In genomic region chr11:82763261-82763660, GRCm38 (mm10) we compare ENCODE assay signal across 8 mouse cellular contexts. TPM values are rescaled to one million over a fixed set of nuclear protein-coding genes. Genes with fewer than 3 reads are reported as not detected.
A peak's percentile ranks its signal among the peaks of the same experiment; 100 is the strongest.
DNase-seq lines count a peak whose midpoint lies in the region; ATAC-seq lines count a peak whose summit lies in the region.

No protein-coding gene starts in this region.

- peaks cover 14% of the 10 kb centered on the region for H3K4me1 ChIP-seq in lung, embryonic 16.5 days (replicated peaks; ENCODE audit: control insufficient read depth, insufficient read depth, low read length)
- H3K4me1 ChIP-seq in embryonic facial prominence, embryonic 12.5 days, result peaks cover 22% of the 10 kb centered on the region
- peaks cover 7% of the 10 kb centered on the region for H3K4me1 ChIP-seq in intestine, embryonic 15.5 days (replicated peaks)
- H3K4me1 ChIP-seq in neural tube, embryonic 14.5 days (ENCODE audit: control insufficient read depth, insufficient read depth, low read length), result peaks cover 11% of the 10 kb centered on the region

- no peak for ATAC-seq in lung, embryonic 16.5 days (ENCODE audit: low read depth)
- no peak for ATAC-seq in embryonic facial prominence, embryonic 12.5 days (ENCODE audit: insufficient number of reproducible peaks, insufficient read depth, low FRiP score, low TSS enrichment)
- no peak for ATAC-seq in intestine, embryonic 15.5 days
- ATAC-seq in neural tube, embryonic 14.5 days (ENCODE audit: low read depth), result no peak
- no peak for ATAC-seq in activated CD4-positive, CD25-positive, alpha-beta regulatory T cell, adult 4 months

- H3K36me3 ChIP-seq in lung, embryonic 16.5 days (ENCODE audit: control insufficient read depth, insufficient read depth, low read length), result peaks cover under 1% of the 10 kb centered on the region; the same call in 1 of the 2 replicates
- H3K36me3 ChIP-seq in embryonic facial prominence, embryonic 12.5 days, result 0 out of 2 replicates have a peak, but pooled peaks cover 2% of the 10 kb centered on the region
- H3K36me3 ChIP-seq in intestine, embryonic 15.5 days, result no peaks in the 10 kb centered on the region
- H3K36me3 ChIP-seq in neural tube, embryonic 14.5 days (ENCODE audit: control insufficient read depth, insufficient read depth, low read length), result no peaks in the 10 kb centered on the region

- H3K27ac ChIP-seq in lung, embryonic 16.5 days (ENCODE audit: low read length), result peak overlapping the region; percentile 93
- H3K27ac ChIP-seq in embryonic facial prominence, embryonic 12.5 days, result peak overlapping the region; percentile 94
- H3K27ac ChIP-seq in intestine, embryonic 15.5 days, result peak overlapping the region; percentile 96; the same call in 1 of the 2 replicates
- H3K27ac ChIP-seq in neural tube, embryonic 14.5 days (ENCODE audit: low read depth, low read length), result peak overlapping the region; percentile 87

- DNase-seq in lung, postnatal 4 days, result no peak
- no peak for DNase-seq in urinary bladder, postnatal 14 days (ENCODE audit: low spot score)
- no peak for DNase-seq in cerebellum, postnatal 25 days

- 8% methylated on average over 4 of the region's 4 CpGs for WGBS in lung, embryonic 16.5 days
- 13% methylated on average over 4 of the region's 4 CpGs for WGBS in embryonic facial prominence, embryonic 12.5 days
- 12% methylated on average over 4 of the region's 4 CpGs for WGBS in intestine, embryonic 15.5 days
- 16% methylated on average over 4 of the region's 4 CpGs for WGBS in neural tube, embryonic 14.5 days

- H3K4me2 ChIP-seq in lung, embryonic 16.5 days (ENCODE audit: low read depth, low read length), result peak overlapping the region; percentile 86
- peak overlapping the region; percentile 92 for H3K4me2 ChIP-seq in embryonic facial prominence, embryonic 12.5 days (replicated peaks)
- peak overlapping the region; percentile 79 for H3K4me2 ChIP-seq in intestine, embryonic 15.5 days (replicated peaks)
- peak overlapping the region; percentile 99 for H3K4me2 ChIP-seq in neural tube, embryonic 14.5 days (ENCODE audit: low read depth, low read length)

- peak overlapping the region; percentile 78 for H3K4me3 ChIP-seq in lung, embryonic 16.5 days (ENCODE audit: low read length)
- H3K4me3 ChIP-seq in embryonic facial prominence, embryonic 12.5 days, result peak overlapping the region; percentile 86
- H3K4me3 ChIP-seq in intestine, embryonic 15.5 days (replicated peaks), result peak overlapping the region; percentile 93
- peak overlapping the region; percentile 86 for H3K4me3 ChIP-seq in neural tube, embryonic 14.5 days (ENCODE audit: low read depth, low read length)

- peak overlapping the region; percentile 79 for H3K9ac ChIP-seq in lung, embryonic 16.5 days (ENCODE audit: low read length)
- H3K9ac ChIP-seq in embryonic facial prominence, embryonic 12.5 days, result peak overlapping the region; percentile 86; the same call in 1 of the 2 replicates
- H3K9ac ChIP-seq in intestine, embryonic 15.5 days, result peak overlapping the region; percentile 93; the same call in 1 of the 2 replicates
- peak overlapping the region; percentile 56; the same call in 1 of the 2 replicates for H3K9ac ChIP-seq in neural tube, embryonic 14.5 days (replicated peaks; ENCODE audit: low read depth, low read length)

- H3K27me3 ChIP-seq in lung, embryonic 16.5 days (ENCODE audit: control insufficient read depth, insufficient read depth, low read depth, low read length), result no peaks in the 10 kb centered on the region
- no peaks in the 10 kb centered on the region for H3K27me3 ChIP-seq in embryonic facial prominence, embryonic 12.5 days
- no peaks in the 10 kb centered on the region for H3K27me3 ChIP-seq in intestine, embryonic 15.5 days (replicated peaks)
- no peaks in the 10 kb centered on the region for H3K27me3 ChIP-seq in neural tube, embryonic 14.5 days (ENCODE audit: control insufficient read depth, insufficient read depth, low read length)

- 0 out of 2 replicates have a peak, but pooled peaks cover 3% of the 10 kb centered on the region for H3K9me3 ChIP-seq in lung, embryonic 16.5 days (ENCODE audit: control insufficient read depth, low read length)
- H3K9me3 ChIP-seq in embryonic facial prominence, embryonic 12.5 days, result no peaks in the 10 kb centered on the region
- H3K9me3 ChIP-seq in intestine, embryonic 15.5 days, result no peaks in the 10 kb centered on the region
- no peaks in the 10 kb centered on the region for H3K9me3 ChIP-seq in neural tube, embryonic 14.5 days (ENCODE audit: control insufficient read depth, low read length)

RNA-seq across cellular contexts. Expression of gene Cct6b, which starts 0.9 kb away (rescaled TPM):
- polyA plus RNA-seq in lung, embryonic 16.5 days (2015; fragmentation: Nextera tagmentation; extraction: Ambion mirVana), result 0.30 and 0.44 TPM in 2 replicates
- polyA plus RNA-seq in embryonic facial prominence, embryonic 12.5 days (2016; fragmentation: Nextera tagmentation; extraction: Ambion mirVana), result 0.41 and 0.45 TPM in 2 replicates
- 0.18 and 0.28 TPM in 2 replicates for polyA plus RNA-seq in intestine, embryonic 15.5 days (2015; fragmentation: Nextera tagmentation; extraction: Ambion mirVana)
- polyA plus RNA-seq in neural tube, embryonic 14.5 days (2014; fragmentation: Nextera tagmentation; extraction: Ambion mirVana), result 0.33 and 0.44 TPM in 2 replicates
- under 1 TPM in 1 of 2 experiments, not detected in 1; 0.67 TPM for polyA plus RNA-seq in activated CD4-positive, CD25-positive, alpha-beta regulatory T cell, adult 4 months (2017; shearing (Covaris generic))

RNA-seq across cellular contexts. Expression of gene Zfp830, which starts 0.9 kb away (rescaled TPM):
- polyA plus RNA-seq in lung, embryonic 16.5 days (2015; fragmentation: Nextera tagmentation; extraction: Ambion mirVana), result 37.9 and 39.6 TPM in 2 replicates
- 38.9 and 43.1 TPM in 2 replicates for polyA plus RNA-seq in embryonic facial prominence, embryonic 12.5 days (2016; fragmentation: Nextera tagmentation; extraction: Ambion mirVana)
- polyA plus RNA-seq in intestine, embryonic 15.5 days (2015; fragmentation: Nextera tagmentation; extraction: Ambion mirVana), result 32.9 and 34.5 TPM in 2 replicates
- polyA plus RNA-seq in neural tube, embryonic 14.5 days (2014; fragmentation: Nextera tagmentation; extraction: Ambion mirVana), result 29.0 and 31.3 TPM in 2 replicates
- polyA plus RNA-seq in activated CD4-positive, CD25-positive, alpha-beta regulatory T cell, adult 4 months (2017; shearing (Covaris generic)), result 10 to 100 TPM; 31.2 to 33.4 TPM

RNA-seq across cellular contexts. Expression of gene Lig3, which starts 17.6 kb away (rescaled TPM):
- 23.8 and 29.5 TPM in 2 replicates for polyA plus RNA-seq in lung, embryonic 16.5 days (2015; fragmentation: Nextera tagmentation; extraction: Ambion mirVana)
- polyA plus RNA-seq in embryonic facial prominence, embryonic 12.5 days (2016; fragmentation: Nextera tagmentation; extraction: Ambion mirVana), result 45.6 and 46.8 TPM in 2 replicates
- polyA plus RNA-seq in intestine, embryonic 15.5 days (2015; fragmentation: Nextera tagmentation; extraction: Ambion mirVana), result 20.4 and 22.5 TPM in 2 replicates
- 25.4 and 33.8 TPM in 2 replicates for polyA plus RNA-seq in neural tube, embryonic 14.5 days (2014; fragmentation: Nextera tagmentation; extraction: Ambion mirVana)
- 10 to 100 TPM; 15.5 to 18.6 TPM for polyA plus RNA-seq in activated CD4-positive, CD25-positive, alpha-beta regulatory T cell, adult 4 months (2017; shearing (Covaris generic))
